Mouse (Mus musculus) bone marrow, adult 2 months (tissue): ENCODE data around the gene Vmn1r88. TPM values are rescaled to one million over a fixed set of nuclear protein-coding genes. Genes with fewer than 3 reads are reported as not detected.
"Not testable (repeated sequence)": the region's sequence is repeated elsewhere in the genome, so short reads cannot be mapped to it uniquely, and the experiment has no call there.

Experiments
- H3K27ac ChIP-seq: fragments of 200-500 bp; 2 replicates; pipeline ENCODE4 v1.5.1; 2012; ENCODE audit warnings: low read depth, mild to moderate bottlenecking, control low read depth, inconsistent platforms, low read length; ENCODE audit not compliant: control insufficient read depth, poor library complexity, insufficient read depth
- H3K4me1 ChIP-seq: fragments of 200-500 bp; 2 replicates; pipeline ENCODE4 v1.6.1; 2011; ENCODE audit warnings: low read length; ENCODE audit not compliant: control insufficient read depth, insufficient read depth
- H3K4me3 ChIP-seq: fragments of 200-500 bp; replicated peaks from 2 replicates; pipeline ENCODE3; 2011; ENCODE audit warnings: mild to moderate bottlenecking, low read depth, low read length, control low read depth; ENCODE audit not compliant: control insufficient read depth
- CTCF ChIP-seq: fragments of 200-500 bp; IDR thresholded peaks from 2 replicates; pipeline ENCODE4 v1.5.1; 2011; ENCODE audit warnings: low read length, control low read depth; ENCODE audit not compliant: control insufficient read depth, insufficient read depth
- POLR2A ChIP-seq: fragments of 200-500 bp; IDR thresholded peaks from 2 replicates; pipeline ENCODE4 v1.6.1; 2011; ENCODE audit warnings: low read depth, mild to moderate bottlenecking, control low read depth, low read length, borderline replicate concordance; ENCODE audit not compliant: control insufficient read depth
- WGBS: fragments of 180-500 bp; shearing (Covaris S2); methylation state at CpG from one replicate; pipeline ENCODE4 v1.1.7; 2018; 5-methylcytosine and 5-hydroxymethylcytosine counted together
- polyA plus RNA-seq: library from polyadenylated mRNA; stranded (reverse); fragments of >200 nt; gene quantifications from 2 replicates; pipeline ENCODE4 v1.2.4, GENCODE M21; 2011; ENCODE audit warnings: low replicate concordance; ENCODE audit not compliant: missing spikeins, insufficient read depth, insufficient read length

Gene Vmn1r88
- 0.31 and 1.7 TPM in 2 replicates for polyA plus RNA-seq

GRCm38 (mm10) chr7:13159268-13159667 is at the start of gene Vmn1r88:
Vmn1r88 (plus strand) TSS chr7:13159568.
- TF ChIP-seq POLR2A (no peak), CTCF (no peak)
- no peak within 1 kb of the TSS for H3K27ac ChIP-seq

GRCm38 (mm10) chr7:13119817-13120216 is 39.6 kb upstream of the Vmn1r88 start, which contains the start of gene Vmn1r86:
Vmn1r86 (minus strand) TSS chr7:13119917.
- Histone ChIP-seq H3K4me3 (no peak within 1 kb of the TSS), H3K27ac (no peak within 1 kb of the TSS), H3K4me1 (no peaks in the 10 kb centered on the region)
- TF ChIP-seq CTCF (no peak), POLR2A (no peak)

More at GRCm38 (mm10) chr7:13159268-13159667, at the start of gene Vmn1r88:
- no peak within 1 kb of the TSS for H3K4me3 ChIP-seq
- no peaks in the 10 kb centered on the region for H3K4me1 ChIP-seq

GRCm38 (mm10) chr7:13123554-13124153 is 35.7 kb upstream of the Vmn1r88 start:
- not testable (repeated sequence) for H3K4me3 ChIP-seq, H3K27ac ChIP-seq, H3K4me1 ChIP-seq
- WGBS = 6% methylated on average over 25 of the region's 34 CpGs

GRCm38 (mm10) chr7:13131856-13132255 is 27.5 kb upstream of the Vmn1r88 start:
- 73% methylated on average over 2 of the region's 2 CpGs for WGBS
- TF ChIP-seq CTCF (no peak), POLR2A (no peak)
- no peak overlapping the region for H3K27ac ChIP-seq
- no peaks in the 10 kb centered on the region for H3K4me1 ChIP-seq
- H3K4me3 ChIP-seq = no peak overlapping the region

- TF ChIP-seq CTCF = no peak
- TF ChIP-seq POLR2A = no peak
- Histone ChIP-seq H3K27ac (no peak overlapping the region), H3K4me3 (no peak overlapping the region), H3K4me1 (no peaks in the 10 kb centered on the region)
Measured at GRCm38 (mm10) chr7:13137340-13137739, 22.0 kb upstream of the Vmn1r88 start.

- H3K4me3 ChIP-seq = no peak within 1 kb of the TSS
- 83% methylated on average over 1 of the region's 1 CpGs for WGBS
- no peaks in the 10 kb centered on the region for H3K4me1 ChIP-seq
- H3K27ac ChIP-seq = no peak within 1 kb of the TSS
- TF ChIP-seq CTCF = no peak
- TF ChIP-seq POLR2A = no peak
Measured at GRCm38 (mm10) chr7:13140057-13140456, 19.3 kb upstream of the Vmn1r88 start, which contains the start of gene Vmn1r87. Vmn1r87 (minus strand) TSS chr7:13140157.

- H3K4me3 ChIP-seq = no peak within 1 kb of the TSS
- TF ChIP-seq POLR2A = no peak
- TF ChIP-seq CTCF = no peak
- no peak within 1 kb of the TSS for H3K27ac ChIP-seq
- H3K4me1 ChIP-seq = no peaks in the 10 kb centered on the region
Measured at GRCm38 (mm10) chr7:13212720-13213119, 53.4 kb downstream of the Vmn1r88 start, which contains the start of gene Vmn1r89. Vmn1r89 (plus strand) TSS chr7:13213020.

Other genes with a start within 250 kb of the Vmn1r88 start
- 895 and 1,171 TPM in 2 replicates for gene Rps5, start 237.3 kb upstream of the Vmn1r88 start, polyA plus RNA-seq
- 0.47 and 0.74 TPM in 2 replicates for gene Rnf225, start 232.2 kb upstream of the Vmn1r88 start, polyA plus RNA-seq
- gene Zfp324, start 193.7 kb upstream of the Vmn1r88 start, polyA plus RNA-seq = 0.70 and 0.80 TPM in 2 replicates
- gene Zfp446, start 181.7 kb upstream of the Vmn1r88 start, polyA plus RNA-seq = 2.3 and 4.4 TPM in 2 replicates
- 1.7 and 2.2 TPM in 2 replicates for gene Slc27a5, start 161.4 kb upstream of the Vmn1r88 start, polyA plus RNA-seq
- 163 and 286 TPM in 2 replicates for gene Trim28, start 160.5 kb upstream of the Vmn1r88 start, polyA plus RNA-seq
- 9.6 and 10.0 TPM in 2 replicates for gene Zbtb45, start 149.5 kb upstream of the Vmn1r88 start, polyA plus RNA-seq
- gene Chmp2a, start 124.8 kb upstream of the Vmn1r88 start, polyA plus RNA-seq = 123 and 183 TPM in 2 replicates
- gene Ube2m, start 121.3 kb upstream of the Vmn1r88 start, polyA plus RNA-seq = 132 and 135 TPM in 2 replicates
- 0.83 and 4.1 TPM in 2 replicates for gene Mzf1, start 104.8 kb upstream of the Vmn1r88 start, polyA plus RNA-seq
- 0.55 and 0.77 TPM in 2 replicates for gene Vmn1r85, start 64.4 kb upstream of the Vmn1r88 start, polyA plus RNA-seq
- not detected in 2 replicates for gene Vmn1r86, start 39.7 kb upstream of the Vmn1r88 start, polyA plus RNA-seq
- not detected in 2 replicates for gene Vmn1r87, start 19.4 kb upstream of the Vmn1r88 start, polyA plus RNA-seq
- gene Vmn1r89, start 53.5 kb downstream of the Vmn1r88 start, polyA plus RNA-seq = not detected in 2 replicates
- 174 and 228 TPM in 2 replicates for gene Lig1, start 117.7 kb downstream of the Vmn1r88 start, polyA plus RNA-seq
- 3.8 and 4.0 TPM in 2 replicates for gene Zswim9, start 119.2 kb downstream of the Vmn1r88 start, polyA plus RNA-seq
- gene Pla2g4c, start 165.1 kb downstream of the Vmn1r88 start, polyA plus RNA-seq = 2.0 and 5.5 TPM in 2 replicates
- gene Cabp5, start 238.6 kb downstream of the Vmn1r88 start, polyA plus RNA-seq = not detected in 2 replicates